Mouse (Mus musculus): ENCODE data around the gene Msn.

DNA sequence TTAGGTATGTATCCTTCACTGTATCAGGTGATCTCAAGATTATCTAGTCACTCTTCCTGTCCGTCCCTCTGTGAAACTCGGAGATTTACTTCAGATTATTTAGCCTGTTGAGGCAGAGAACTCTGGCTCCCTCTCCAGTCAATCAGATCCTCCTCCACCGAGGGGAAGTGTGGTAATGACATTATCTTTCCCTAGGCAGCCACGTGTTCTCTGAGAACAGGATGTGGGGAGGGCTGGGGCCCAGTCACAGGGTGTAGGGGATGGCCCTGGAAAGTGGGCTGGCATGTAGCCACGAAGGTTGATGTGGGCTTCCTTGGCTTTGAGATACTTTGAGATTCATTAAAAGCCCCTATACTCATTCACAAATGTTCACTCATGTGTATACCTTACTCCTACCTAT lies 34.3 kb downstream of the Msn start:
- TF ChIP-seq TAL1 (IDR thresholded peaks at IDR 0.05; ENCODE audit: low read length) (no peak), GATA1 (IDR thresholded peaks at IDR 0.05; ENCODE audit: low read length) (no peak)

Data from erythroblast, embryonic 14.5 days (primary cell).